Mouse (Mus musculus): ENCODE data around the gene Ddx41. TPM values are rescaled to one million over a fixed set of nuclear protein-coding genes. Genes with fewer than 3 reads are reported as not detected.

The Ddx41 gene
- polyA plus RNA-seq, 1 experiment = 53.6 TPM

GRCm38 (mm10) chr13:55486029-55486794 lies 50.2 kb downstream of the Ddx41 start:
- Histone ChIP-seq H3K36me3 (ENCODE audit: control insufficient read depth, insufficient read depth, low read length) (no peaks in the 10 kb centered on the region), H3K4me1 (ENCODE audit: control insufficient read depth, insufficient read depth, insufficient read length, low read length) (peaks cover 7% of the 10 kb centered on the region), H3K4me3 (ENCODE audit: low read depth, low read length) (no peak overlapping the region), H3K27ac (ENCODE audit: insufficient read depth, low read depth, low read length) (no peak overlapping the region), H3K27me3 (ENCODE audit: control insufficient read depth, insufficient read depth, low read length) (peaks cover 30% of the 10 kb centered on the region)
- TF ChIP-seq POLR2A (IDR thresholded peaks at IDR 0.05; ENCODE audit: low read depth, low read length) = no peak
- TF ChIP-seq CTCF (IDR thresholded peaks at IDR 0.05; ENCODE audit: extremely low read depth, insufficient read length, insufficient replicate concordance, low read depth, low read length) = no peak
- WGBS = 56% methylated on average over 14 of the region's 14 CpGs

- Histone ChIP-seq H3K27me3 (ENCODE audit: control insufficient read depth, insufficient read depth, low read length) (peaks cover 30% of the 10 kb centered on the region), H3K4me1 (ENCODE audit: control insufficient read depth, insufficient read depth, insufficient read length, low read length) (peaks cover 7% of the 10 kb centered on the region), H3K4me3 (ENCODE audit: low read depth, low read length) (no peak overlapping the region), H3K36me3 (ENCODE audit: control insufficient read depth, insufficient read depth, low read length) (no peaks in the 10 kb centered on the region), H3K27ac (ENCODE audit: insufficient read depth, low read depth, low read length) (no peak overlapping the region)
- no peak for TF ChIP-seq CTCF (IDR thresholded peaks at IDR 0.05; ENCODE audit: extremely low read depth, insufficient read length, insufficient replicate concordance, low read depth, low read length)
- WGBS = 44% methylated on average over 7 of the region's 7 CpGs
Observed at GRCm38 (mm10) chr13:55484520-55485088, 51.9 kb downstream of the Ddx41 start.

DNA sequence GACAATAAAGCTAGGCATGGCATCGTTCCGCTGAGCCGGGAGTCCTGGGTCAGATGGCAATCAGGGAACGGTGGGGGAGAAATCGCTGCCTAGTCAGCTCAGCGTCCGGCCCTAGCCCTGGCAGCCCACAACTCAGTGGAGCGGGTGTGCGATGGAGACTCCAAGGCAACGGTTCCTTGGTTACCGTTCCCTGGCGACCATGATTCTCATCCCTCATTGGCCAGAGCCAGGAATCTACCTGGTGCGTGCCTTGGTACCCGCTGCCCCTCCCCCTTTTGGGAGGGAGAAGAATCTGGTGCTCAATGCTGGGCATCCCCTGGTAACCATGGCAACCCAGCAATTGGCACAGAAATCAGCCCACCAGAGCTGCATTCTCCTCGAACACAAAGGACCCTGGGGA lies 52.9 kb downstream of the Ddx41 start:
- 56% methylated on average over 15 of the region's 15 CpGs for WGBS
- H3K4me1 ChIP-seq (ENCODE audit: control insufficient read depth, insufficient read depth, insufficient read length, low read length) = peaks cover 7% of the 10 kb centered on the region

GRCm38 (mm10) chr13:55483071-55483470 lies 53.4 kb downstream of the Ddx41 start:
- Histone ChIP-seq H3K27me3 (ENCODE audit: control insufficient read depth, insufficient read depth, low read length) (peaks cover 18% of the 10 kb centered on the region), H3K36me3 (ENCODE audit: control insufficient read depth, insufficient read depth, low read length) (no peaks in the 10 kb centered on the region), H3K4me1 (ENCODE audit: control insufficient read depth, insufficient read depth, insufficient read length, low read length) (peaks cover 8% of the 10 kb centered on the region), H3K4me3 (ENCODE audit: low read depth, low read length) (no peak overlapping the region), H3K27ac (ENCODE audit: insufficient read depth, low read depth, low read length) (peak overlapping the region; percentile 49)
- TF ChIP-seq CTCF (IDR thresholded peaks at IDR 0.05; ENCODE audit: extremely low read depth, insufficient read length, insufficient replicate concordance, low read depth, low read length) (no peak), POLR2A (IDR thresholded peaks at IDR 0.05; ENCODE audit: low read depth, low read length) (no peak)
- WGBS = 59% methylated on average over 9 of the region's 9 CpGs

More for the DNA sequence above, 52.9 kb downstream of the Ddx41 start:
- TF ChIP-seq CTCF (IDR thresholded peaks at IDR 0.05; ENCODE audit: extremely low read depth, insufficient read length, insufficient replicate concordance, low read depth, low read length) = no peak
- no peak for TF ChIP-seq POLR2A (IDR thresholded peaks at IDR 0.05; ENCODE audit: low read depth, low read length)
- H3K27ac ChIP-seq (ENCODE audit: insufficient read depth, low read depth, low read length) = no peak overlapping the region; the same call in 1 of the 2 replicates
- H3K27me3 ChIP-seq (ENCODE audit: control insufficient read depth, insufficient read depth, low read length) = peaks cover 23% of the 10 kb centered on the region
- H3K36me3 ChIP-seq (ENCODE audit: control insufficient read depth, insufficient read depth, low read length) = no peaks in the 10 kb centered on the region
- H3K4me3 ChIP-seq (ENCODE audit: low read depth, low read length) = no peak overlapping the region

DNA sequence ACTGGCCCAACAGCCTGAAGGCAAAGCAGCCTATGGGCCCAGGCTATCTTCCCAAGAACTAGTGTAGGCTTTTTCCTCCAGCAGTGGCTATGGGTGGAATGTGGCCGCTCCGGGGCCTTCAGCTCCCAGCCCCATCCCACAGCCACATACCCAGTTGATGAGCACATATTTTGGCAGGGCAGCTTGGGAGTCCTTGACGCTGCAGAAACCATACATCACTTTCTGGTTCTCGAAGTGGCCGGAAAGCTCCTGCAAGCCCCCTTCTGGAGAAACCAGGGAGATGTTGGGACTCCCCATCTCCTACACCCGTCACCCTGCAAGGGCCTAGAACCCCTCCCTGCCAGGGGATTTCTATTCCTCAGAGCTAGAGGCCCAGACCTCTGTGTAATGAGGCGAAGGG lies 53.9 kb downstream of the Ddx41 start:
- Histone ChIP-seq H3K4me1 (ENCODE audit: control insufficient read depth, insufficient read depth, insufficient read length, low read length) (peaks cover 8% of the 10 kb centered on the region), H3K36me3 (ENCODE audit: control insufficient read depth, insufficient read depth, low read length) (no peaks in the 10 kb centered on the region), H3K27ac (ENCODE audit: insufficient read depth, low read depth, low read length) (peak overlapping the region; percentile 49), H3K27me3 (ENCODE audit: control insufficient read depth, insufficient read depth, low read length) (peaks cover 12% of the 10 kb centered on the region), H3K4me3 (ENCODE audit: low read depth, low read length) (no peak overlapping the region)
- TF ChIP-seq POLR2A (IDR thresholded peaks at IDR 0.05; ENCODE audit: low read depth, low read length) (no peak), CTCF (IDR thresholded peaks at IDR 0.05; ENCODE audit: extremely low read depth, insufficient read length, insufficient replicate concordance, low read depth, low read length) (no peak)
- WGBS = 74% methylated on average over 7 of the region's 7 CpGs

Other genes with a start within 250 kb of the Ddx41 start
- gene Prelid1, start 216.2 kb downstream of the Ddx41 start, polyA plus RNA-seq (2012; rRNA removed) = 383 and 921 TPM in 2 replicates
- gene Rab24, start 214.7 kb downstream of the Ddx41 start, polyA plus RNA-seq (2012; rRNA removed) = 54.9 and 101 TPM in 2 replicates
- 5.1 and 8.5 TPM in 2 replicates for gene Mxd3, start 206.8 kb downstream of the Ddx41 start, polyA plus RNA-seq (2012; rRNA removed)
- 63.0 and 107 TPM in 2 replicates for gene Lman2, start 173.9 kb downstream of the Ddx41 start, polyA plus RNA-seq (2012; rRNA removed)
- 5.9 and 14.6 TPM in 2 replicates for gene Rgs14, start 166.9 kb downstream of the Ddx41 start, polyA plus RNA-seq (2012; rRNA removed)
- 0.05 and 0.60 TPM in 2 replicates for gene Slc34a1, start 138.5 kb downstream of the Ddx41 start, polyA plus RNA-seq (2012; rRNA removed)
- gene Pfn3, start 121.4 kb downstream of the Ddx41 start, polyA plus RNA-seq (2012; rRNA removed) = not detected in 2 replicates
- 0.41 and 0.60 TPM in 2 replicates for gene F12, start 109.9 kb downstream of the Ddx41 start, polyA plus RNA-seq (2012; rRNA removed)
- gene Grk6, start 91.6 kb downstream of the Ddx41 start, polyA plus RNA-seq (2012; rRNA removed) = 21.1 and 38.4 TPM in 2 replicates
- 5.9 and 8.2 TPM in 2 replicates for gene Prr7, start 72.4 kb downstream of the Ddx41 start, polyA plus RNA-seq (2012; rRNA removed)
- gene Dbn1, start 48.5 kb downstream of the Ddx41 start, polyA plus RNA-seq (2012; rRNA removed) = 8.9 and 9.8 TPM in 2 replicates
- 57.1 and 60.2 TPM in 2 replicates for gene Pdlim7, start 23.0 kb downstream of the Ddx41 start, polyA plus RNA-seq (2012; rRNA removed)
- 14.1 and 25.7 TPM in 2 replicates for gene Dok3, start 7.4 kb downstream of the Ddx41 start, polyA plus RNA-seq (2012; rRNA removed)
- 51.0 and 76.9 TPM in 2 replicates for gene Fam193b, start 34.5 kb upstream of the Ddx41 start, polyA plus RNA-seq (2012; rRNA removed)
- 17.6 and 21.1 TPM in 2 replicates for gene Tmed9, start 37.1 kb upstream of the Ddx41 start, polyA plus RNA-seq (2012; rRNA removed)
- 11.4 and 16.7 TPM in 2 replicates for gene B4galt7, start 63.2 kb upstream of the Ddx41 start, polyA plus RNA-seq (2012; rRNA removed)
- 3.8 and 5.7 TPM in 2 replicates for gene Caml, start 86.3 kb upstream of the Ddx41 start, polyA plus RNA-seq (2012; rRNA removed)
- gene Ddx46, start 98.4 kb upstream of the Ddx41 start, polyA plus RNA-seq (2012; rRNA removed) = 2.2 and 5.1 TPM in 2 replicates
- 4.9 and 7.5 TPM in 2 replicates for gene B230219D22Rik, start 156.5 kb upstream of the Ddx41 start, polyA plus RNA-seq (2012; rRNA removed)
- gene Txndc15, start 178.0 kb upstream of the Ddx41 start, polyA plus RNA-seq (2012; rRNA removed) = 21.5 and 32.8 TPM in 2 replicates
- gene Pcbd2, start 190.7 kb upstream of the Ddx41 start, polyA plus RNA-seq (2012; rRNA removed) = 5.9 and 20.2 TPM in 2 replicates
- gene Catsper3, start 247.9 kb upstream of the Ddx41 start, polyA plus RNA-seq (2012; rRNA removed) = 0.06 TPM in 1 of 2 replicates, not detected in the other